Mouse (Mus musculus) stomach, embryonic 16.5 days (tissue): ENCODE measurements around the gene Ttc9c. TPM values are rescaled to one million over a fixed set of nuclear protein-coding genes. Genes with fewer than 3 reads are reported as not detected.

Experiments
- ATAC-seq: fragments of 200-750 bp; cut with Nextera tagmentation; 2 replicates; pipeline ENCODE4 v1.8.0; 2017; ENCODE audit warnings: moderate number of reproducible peaks, moderate TSS enrichment; ENCODE audit not compliant: insufficient read depth, low FRiP score
- H3K27ac ChIP-seq: fragments of 300-500 bp; sonication (generic); 2 replicates; pipeline ENCODE4 v1.5.1; 2014; ENCODE audit warnings: low read length
- H3K27me3 ChIP-seq: fragments of 300-500 bp; sonication (generic); 2 replicates; pipeline ENCODE4 v1.6.1; 2014; ENCODE audit warnings: low read length, control low read depth, mixed read lengths; ENCODE audit not compliant: control insufficient read depth, insufficient read depth
- H3K36me3 ChIP-seq: fragments of 300-500 bp; sonication (generic); 2 replicates; pipeline ENCODE4 v1.6.1; 2014; ENCODE audit warnings: low read length; ENCODE audit not compliant: control insufficient read depth, insufficient read depth
- H3K4me1 ChIP-seq: fragments of 300-500 bp; sonication (generic); 2 replicates; pipeline ENCODE4 v1.6.1; 2014; ENCODE audit warnings: low read length, control low read depth, mixed read lengths; ENCODE audit not compliant: control insufficient read depth, insufficient read depth
- H3K4me2 ChIP-seq: fragments of 300-500 bp; sonication (generic); 2 replicates; pipeline ENCODE4 v1.6.1; 2014; ENCODE audit warnings: low read depth, low read length, mixed read lengths
- H3K4me3 ChIP-seq: fragments of 300-500 bp; sonication (generic); replicated peaks from 2 replicates; pipeline ENCODE4 v1.5.1; 2014; ENCODE audit warnings: mild to moderate bottlenecking, low read length
- H3K9ac ChIP-seq: fragments of 300-500 bp; sonication (generic); 2 replicates; pipeline ENCODE4 v1.6.1; 2014; ENCODE audit warnings: low read length
- H3K9me3 ChIP-seq: fragments of 300-500 bp; sonication (generic); replicated peaks from 2 replicates; pipeline ENCODE4 v1.6.1; 2016; ENCODE audit warnings: low read length, control low read depth; ENCODE audit not compliant: control insufficient read depth
- WGBS: fragments of 180-500 bp; shearing (Covaris S2); extraction: QIAGEN DNeasy Blood & Tissue Kit; methylation state at CpG from one replicate; pipeline ENCODE4 v1.1.7; 2014; 5-methylcytosine and 5-hydroxymethylcytosine counted together
- polyA plus RNA-seq: library from polyadenylated mRNA; unstranded; fragments of >200 nt; fragmentation: Nextera tagmentation; extraction: Ambion mirVana; gene quantifications from 2 replicates; pipeline ENCODE4 v1.2.1, GENCODE M21; 2015

Ttc9c gene
- polyA plus RNA-seq, 1 experiment from 2014 or later = 45.3 TPM

DNA sequence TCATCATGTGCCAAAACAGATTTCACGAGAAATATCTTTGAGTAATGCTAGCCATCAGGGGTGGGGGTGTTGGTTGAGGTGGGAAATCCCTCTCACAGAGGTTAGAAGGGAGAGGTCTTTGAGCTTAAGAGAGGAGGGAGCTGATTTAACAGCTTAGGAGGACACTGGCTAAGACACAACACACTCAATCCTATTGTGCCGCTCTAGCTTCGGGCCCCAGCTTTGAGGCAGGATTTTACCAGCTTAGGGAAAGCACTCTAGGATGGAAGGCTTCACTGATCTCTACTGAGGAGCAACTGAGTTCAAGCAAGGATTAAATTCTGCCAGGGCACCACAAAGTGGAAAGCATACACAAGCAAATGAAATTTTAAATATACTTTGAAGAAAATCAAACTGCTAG lies 2.1 kb downstream of the Ttc9c start:
- H3K27ac ChIP-seq = no peak overlapping the region
- peak overlapping the region; percentile 4; the same call in 1 of the 2 replicates for H3K4me3 ChIP-seq
- no peaks in the 10 kb centered on the region for H3K27me3 ChIP-seq
- H3K36me3 ChIP-seq = peaks cover 7% of the 10 kb centered on the region; the same call in 1 of the 2 replicates
- H3K9ac ChIP-seq = peak overlapping the region; percentile 44
- 69% methylated on average over 3 of the region's 3 CpGs for WGBS
- peak overlapping the region; percentile 14; the same call in 1 of the 2 replicates for H3K4me2 ChIP-seq
- H3K4me1 ChIP-seq = peaks cover 16% of the 10 kb centered on the region
- no peaks in the 10 kb centered on the region for H3K9me3 ChIP-seq
- ATAC-seq = no peak

DNA sequence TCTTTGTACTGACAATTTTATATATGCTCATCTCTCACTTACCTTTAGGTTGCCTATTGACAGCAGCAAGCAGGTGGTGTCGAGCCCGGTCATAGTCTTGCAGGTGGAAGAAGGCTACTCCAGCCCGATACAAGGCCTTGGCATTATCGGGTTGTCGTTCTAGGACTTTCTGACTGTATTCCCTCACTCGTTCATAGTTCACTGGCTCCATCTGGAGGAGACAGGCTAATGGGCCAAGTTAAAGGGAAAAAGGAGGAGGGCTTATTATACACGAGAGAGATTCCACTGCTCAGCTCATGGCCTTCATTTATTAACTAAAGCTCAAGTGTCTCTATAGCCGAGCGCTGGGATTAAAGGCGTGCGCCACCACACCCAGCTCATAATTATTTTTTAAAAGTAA lies 3.3 kb downstream of the Ttc9c start:
- Histone ChIP-seq H3K4me3 (no peak overlapping the region), H3K27ac (no peak overlapping the region), H3K4me1 (peaks cover 13% of the 10 kb centered on the region), H3K9ac (no peak overlapping the region), H3K36me3 (peaks cover 12% of the 10 kb centered on the region; the same call in 1 of the 2 replicates), H3K4me2 (no peak overlapping the region), H3K27me3 (no peaks in the 10 kb centered on the region), H3K9me3 (no peaks in the 10 kb centered on the region)
- 64% methylated on average over 11 of the region's 11 CpGs for WGBS
- no peak for ATAC-seq

- Histone ChIP-seq H3K27me3 (no peaks in the 10 kb centered on the region), H3K27ac (no peak overlapping the region), H3K36me3 (peaks cover 18% of the 10 kb centered on the region), H3K9ac (no peak overlapping the region), H3K4me1 (0 out of 2 replicates have a peak, but pooled peaks cover under 1% of the 10 kb centered on the region), H3K4me2 (no peak overlapping the region), H3K4me3 (no peak overlapping the region), H3K9me3 (no peaks in the 10 kb centered on the region)
- 92% methylated on average over 5 of the region's 5 CpGs for WGBS
- ATAC-seq = no peak
Observed at GRCm38 (mm10) chr19:8806810-8807209, 12.3 kb downstream of the Ttc9c start.

GRCm38 (mm10) chr19:8803879-8804660 lies 15.1 kb downstream of the Ttc9c start:
- Histone ChIP-seq H3K9ac (no peak overlapping the region), H3K27ac (no peak overlapping the region), H3K27me3 (no peaks in the 10 kb centered on the region), H3K36me3 (peaks cover 7% of the 10 kb centered on the region; the same call in 1 of the 2 replicates), H3K9me3 (no peaks in the 10 kb centered on the region), H3K4me2 (no peak overlapping the region), H3K4me3 (no peak overlapping the region), H3K4me1 (0 out of 2 replicates have a peak, but pooled peaks cover 4% of the 10 kb centered on the region)
- no peak for ATAC-seq
- 88% methylated on average over 11 of the region's 11 CpGs for WGBS

DNA sequence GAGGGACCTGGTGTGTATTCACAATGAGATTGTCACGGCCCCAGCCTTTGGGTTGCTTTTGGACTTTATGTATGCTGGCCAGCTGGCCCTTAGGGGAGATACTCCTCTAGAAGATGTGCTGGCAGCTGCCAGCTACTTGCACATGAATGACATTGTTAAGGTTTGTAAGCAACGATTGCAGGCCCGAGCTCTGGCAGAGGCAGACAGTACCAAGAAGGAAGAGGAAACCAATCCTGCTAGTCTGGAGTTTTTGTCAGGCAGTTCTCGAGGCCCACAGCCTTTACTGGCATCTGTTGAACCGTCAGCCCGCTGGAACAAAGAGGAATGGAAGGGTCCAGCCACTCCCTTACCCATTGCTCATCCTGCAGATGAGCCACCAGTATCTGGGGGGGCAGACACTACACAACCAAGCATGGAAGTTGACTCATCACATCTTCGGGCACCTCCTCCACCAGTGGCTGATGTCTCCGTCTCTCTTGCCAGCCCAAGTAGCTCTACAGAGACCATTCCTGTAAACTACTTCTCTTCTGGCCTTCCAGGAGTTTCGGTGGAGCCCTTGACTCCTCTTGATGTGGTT lies 15.8 kb downstream of the Ttc9c start:
- 89% methylated on average over 9 of the region's 9 CpGs for WGBS
- H3K4me3 ChIP-seq = peak overlapping the region; percentile 83; the same call in 1 of the 2 replicates

DNA sequence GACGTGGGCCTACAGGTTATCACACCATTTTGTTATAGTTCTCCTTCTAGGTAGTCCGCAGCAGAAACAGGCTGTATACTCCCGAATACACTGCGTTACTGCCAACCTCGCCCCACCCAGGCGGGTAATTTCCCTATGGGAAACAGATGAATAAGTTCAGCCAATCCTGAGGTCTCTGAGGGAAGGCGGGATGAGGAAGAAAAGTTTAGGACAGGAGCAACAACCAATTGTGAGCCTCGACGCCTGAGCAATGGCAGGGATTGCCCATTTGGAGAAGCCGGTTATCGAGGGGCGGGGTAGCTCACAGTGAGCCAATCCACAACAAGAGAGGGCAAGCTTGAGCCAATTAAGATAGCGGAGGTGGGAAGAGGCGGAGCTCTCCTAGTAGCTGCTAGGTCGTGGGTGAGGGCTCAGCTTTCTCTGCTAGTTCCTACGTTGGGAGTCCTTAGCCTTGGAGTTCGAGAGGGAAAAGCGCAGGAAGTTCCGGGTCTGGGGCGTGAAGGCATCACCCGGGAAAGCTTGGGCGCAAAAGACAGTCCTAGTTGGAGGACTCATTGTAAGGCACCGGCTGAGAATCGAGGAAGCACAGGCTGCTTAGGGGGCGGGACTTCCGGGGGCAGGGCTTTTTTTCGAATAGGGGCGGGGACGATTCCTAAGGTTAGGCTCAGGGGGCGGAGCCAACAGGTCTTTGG lies 16.9 kb downstream of the Ttc9c start, which contains the start of gene Zbtb3:
Gene Zbtb3 (plus strand): TSS at position 426 of the 692 bp plus-strand sequence.
- ATAC-seq = peak; percentile 97
- peak within 1 kb of the TSS; percentile 94 for H3K27ac ChIP-seq
- no peaks in the 10 kb centered on the region for H3K9me3 ChIP-seq
- H3K36me3 ChIP-seq = peaks cover 7% of the 10 kb centered on the region; the same call in 1 of the 2 replicates
- H3K4me2 ChIP-seq = peak within 1 kb of the TSS; percentile 82
- WGBS = under 1% methylated on average over 30 of the region's 30 CpGs
- H3K4me3 ChIP-seq = peak within 1 kb of the TSS; percentile 83
- H3K27me3 ChIP-seq = no peaks in the 10 kb centered on the region
- peak within 1 kb of the TSS; percentile 80 for H3K9ac ChIP-seq
- peaks cover 10% of the 10 kb centered on the region for H3K4me1 ChIP-seq

More for the DNA sequence above, 15.8 kb downstream of the Ttc9c start:
- peak overlapping the region; percentile 82 for H3K4me2 ChIP-seq
- H3K27me3 ChIP-seq = no peaks in the 10 kb centered on the region
- H3K27ac ChIP-seq = peak overlapping the region; percentile 94
- 0 out of 2 replicates have a peak, but pooled peaks cover 4% of the 10 kb centered on the region for H3K4me1 ChIP-seq
- no peak for ATAC-seq
- H3K36me3 ChIP-seq = peaks cover 7% of the 10 kb centered on the region; the same call in 1 of the 2 replicates
- H3K9ac ChIP-seq = no peak overlapping the region; the same call in 1 of the 2 replicates
- no peaks in the 10 kb centered on the region for H3K9me3 ChIP-seq

DNA sequence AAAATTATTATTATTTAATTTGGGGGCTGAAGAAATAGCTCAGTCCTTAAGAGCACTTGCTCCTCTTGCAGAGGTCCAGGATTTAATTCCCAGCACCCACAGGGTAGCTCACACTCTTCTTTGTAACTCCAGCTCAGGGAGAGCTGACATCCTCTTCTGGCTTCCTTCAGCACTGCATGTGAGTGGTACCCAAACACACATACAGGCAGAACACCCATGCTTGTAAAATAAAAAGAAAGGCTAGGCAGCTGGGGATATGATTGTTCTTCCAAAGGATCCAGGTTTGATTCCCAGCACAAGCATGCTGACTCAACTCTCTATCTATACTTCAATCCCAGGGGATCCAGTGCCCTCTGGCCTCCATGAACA lies 20.2 kb downstream of the Ttc9c start:
- Histone ChIP-seq H3K9ac (peak overlapping the region; percentile 90), H3K4me2 (peak overlapping the region; percentile 90; the same call in 1 of the 2 replicates), H3K9me3 (no peaks in the 10 kb centered on the region), H3K27ac (peak overlapping the region; percentile 76), H3K4me1 (peaks cover 13% of the 10 kb centered on the region), H3K4me3 (peak overlapping the region; percentile 94; the same call in 1 of the 2 replicates), H3K27me3 (no peaks in the 10 kb centered on the region), H3K36me3 (peaks cover 11% of the 10 kb centered on the region)
- ATAC-seq = no peak

- H3K4me2 ChIP-seq = peak within 1 kb of the TSS; percentile 90
- no peaks in the 10 kb centered on the region for H3K27me3 ChIP-seq
- H3K36me3 ChIP-seq = peaks cover 16% of the 10 kb centered on the region
- peak within 1 kb of the TSS; percentile 94 for H3K4me3 ChIP-seq
- H3K27ac ChIP-seq = peak within 1 kb of the TSS; percentile 76
- WGBS = 1% methylated on average over 25 of the region's 25 CpGs
- H3K4me1 ChIP-seq = peaks cover 13% of the 10 kb centered on the region
- peak; percentile 84 for ATAC-seq
- peak within 1 kb of the TSS; percentile 90 for H3K9ac ChIP-seq
- no peaks in the 10 kb centered on the region for H3K9me3 ChIP-seq
Observed at GRCm38 (mm10) chr19:8798264-8798946, 20.7 kb downstream of the Ttc9c start, which contains the start of gene Polr2g. Gene Polr2g (minus strand): TSS chr19:8798577.
